Mouse (Mus musculus) lung, embryonic 15.5 days (tissue): ENCODE results near the gene Rbm8a. TPM values are rescaled to one million over a fixed set of nuclear protein-coding genes. Genes with fewer than 3 reads are reported as not detected.
"Not testable (repeated sequence)": the region's sequence is repeated elsewhere in the genome, so short reads cannot be mapped to it uniquely, and the experiment has no call there.

ENCODE experiments used
- ATAC-seq: fragments of 200-750 bp; cut with Nextera tagmentation; 2 replicates; pipeline ENCODE4 v1.8.0; 2017; ENCODE audit warnings: moderate number of reproducible peaks, borderline replicate concordance; ENCODE audit not compliant: low FRiP score, low TSS enrichment; ENCODE audit errors: extremely low read depth
- H3K27ac ChIP-seq: fragments of 300-500 bp; sonication (generic); 2 replicates; pipeline ENCODE4 v1.5.1; 2015; ENCODE audit warnings: moderate library complexity, mild to moderate bottlenecking, inconsistent platforms
- H3K27me3 ChIP-seq: fragments of 300-500 bp; sonication (generic); 2 replicates; pipeline ENCODE4 v1.6.1; 2015; ENCODE audit warnings: inconsistent platforms
- H3K36me3 ChIP-seq: fragments of 300-500 bp; sonication (generic); 2 replicates; pipeline ENCODE4 v1.6.1; 2015; ENCODE audit warnings: inconsistent platforms
- H3K4me1 ChIP-seq: fragments of 300-500 bp; sonication (generic); 2 replicates; pipeline ENCODE4 v1.6.1; 2015; ENCODE audit warnings: inconsistent platforms
- H3K4me2 ChIP-seq: fragments of 300-500 bp; sonication (generic); 2 replicates; pipeline ENCODE4 v1.6.1; 2015; ENCODE audit warnings: inconsistent platforms, mild to moderate bottlenecking, moderate library complexity
- H3K4me3 ChIP-seq: fragments of 300-500 bp; sonication (generic); 2 replicates; pipeline ENCODE4 v1.5.1; 2015; ENCODE audit warnings: mild to moderate bottlenecking, inconsistent platforms
- H3K9ac ChIP-seq: fragments of 300-500 bp; sonication (generic); 2 replicates; pipeline ENCODE4 v1.6.1; 2015; ENCODE audit warnings: inconsistent platforms
- H3K9me3 ChIP-seq: fragments of 300-500 bp; sonication (generic); 2 replicates; pipeline ENCODE4 v1.6.1; 2016; ENCODE audit warnings: inconsistent platforms
- WGBS: fragments of 180-500 bp; shearing (Covaris S2); methylation state at CpG from one replicate; pipeline ENCODE4 v1.1.7; 2015; 5-methylcytosine and 5-hydroxymethylcytosine counted together
- polyA plus RNA-seq: library from polyadenylated mRNA; unstranded; fragments of >200 nt; fragmentation: Nextera tagmentation; extraction: Ambion mirVana; gene quantifications from 2 replicates; pipeline ENCODE4 v1.2.1, GENCODE M21; 2015

Gene Rbm8a
- polyA plus RNA-seq, 1 experiment from 2014 or later: 127 TPM

- 0 out of 2 replicates have a peak, but pooled peaks have one; percentile 6 for ATAC-seq
- no peaks in the 10 kb centered on the region for H3K9me3 ChIP-seq
- 33% methylated on average over 8 of the region's 8 CpGs for WGBS
- H3K9ac ChIP-seq: no peak overlapping the region
- peak overlapping the region; percentile 70 for H3K27ac ChIP-seq
- H3K4me3 ChIP-seq: no peak overlapping the region; the same call in 1 of the 2 replicates
- no peaks in the 10 kb centered on the region for H3K27me3 ChIP-seq
- peaks cover 17% of the 10 kb centered on the region for H3K4me1 ChIP-seq
- peak overlapping the region; percentile 51 for H3K4me2 ChIP-seq
- H3K36me3 ChIP-seq: no peaks in the 10 kb centered on the region
Measured at GRCm38 (mm10) chr3:96662731-96663316, 33.1 kb downstream of the Rbm8a start.

GRCm38 (mm10) chr3:96663432-96664239 is 33.9 kb downstream of the Rbm8a start:
- no peaks in the 10 kb centered on the region for H3K36me3 ChIP-seq
- peak overlapping the region; percentile 70; the same call in 1 of the 2 replicates for H3K27ac ChIP-seq
- no peaks in the 10 kb centered on the region for H3K27me3 ChIP-seq
- H3K9ac ChIP-seq: no peak overlapping the region
- H3K4me1 ChIP-seq: peaks cover 17% of the 10 kb centered on the region
- H3K4me3 ChIP-seq: peak overlapping the region; percentile 20
- ATAC-seq: peak; percentile 86; the same call in 1 of the 2 replicates
- WGBS: 5% methylated on average over 15 of the region's 18 CpGs
- peak overlapping the region; percentile 51 for H3K4me2 ChIP-seq
- no peaks in the 10 kb centered on the region for H3K9me3 ChIP-seq

DNA sequence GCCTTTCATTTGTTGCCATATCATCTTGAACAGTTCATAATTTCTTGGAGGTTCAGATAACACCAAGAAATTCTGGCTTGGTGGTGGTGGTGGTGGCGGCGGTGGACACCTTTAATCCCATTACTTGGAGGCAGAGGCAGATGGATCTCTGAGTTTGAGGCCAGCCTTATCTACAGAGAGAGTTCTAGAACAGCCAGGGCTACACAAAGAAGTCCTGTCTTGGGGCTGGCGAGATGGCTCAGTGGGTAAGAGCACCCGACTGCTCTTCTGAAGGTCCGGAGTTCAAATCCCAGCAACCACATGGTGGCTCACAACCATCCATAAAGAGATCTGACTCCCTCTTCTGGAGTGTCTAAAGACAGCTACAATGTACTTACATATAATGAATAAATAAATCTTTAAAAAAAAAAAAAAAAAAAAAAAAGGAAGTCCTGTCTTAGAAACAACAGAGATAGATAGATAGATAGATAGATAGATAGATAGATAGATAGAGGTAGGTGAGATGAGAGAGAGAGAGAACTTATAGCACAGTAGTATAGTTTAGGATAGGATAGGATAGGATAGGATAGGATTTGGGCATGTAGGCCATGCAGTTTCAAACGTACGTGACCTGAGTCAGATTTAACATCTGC is 36.1 kb downstream of the Rbm8a start:
- H3K9me3 ChIP-seq, H3K27me3 ChIP-seq, H3K4me3 ChIP-seq, H3K9ac ChIP-seq, H3K4me2 ChIP-seq, ATAC-seq, H3K36me3 ChIP-seq, H3K27ac ChIP-seq: not testable (repeated sequence)
- H3K4me1 ChIP-seq: peaks cover 24% of the 10 kb centered on the region
- 86% methylated on average over 7 of the region's 7 CpGs for WGBS

- no peaks in the 10 kb centered on the region for H3K9me3 ChIP-seq
- H3K4me2 ChIP-seq: no peak overlapping the region
- peaks cover 24% of the 10 kb centered on the region for H3K4me1 ChIP-seq
- no peak for ATAC-seq
- no peaks in the 10 kb centered on the region for H3K27me3 ChIP-seq
- 91% methylated on average over 5 of the region's 5 CpGs for WGBS
- no peak overlapping the region for H3K9ac ChIP-seq
- no peak overlapping the region for H3K4me3 ChIP-seq
- H3K27ac ChIP-seq: no peak overlapping the region
- H3K36me3 ChIP-seq: no peaks in the 10 kb centered on the region
Measured at GRCm38 (mm10) chr3:96666916-96667315, 37.2 kb downstream of the Rbm8a start.

DNA sequence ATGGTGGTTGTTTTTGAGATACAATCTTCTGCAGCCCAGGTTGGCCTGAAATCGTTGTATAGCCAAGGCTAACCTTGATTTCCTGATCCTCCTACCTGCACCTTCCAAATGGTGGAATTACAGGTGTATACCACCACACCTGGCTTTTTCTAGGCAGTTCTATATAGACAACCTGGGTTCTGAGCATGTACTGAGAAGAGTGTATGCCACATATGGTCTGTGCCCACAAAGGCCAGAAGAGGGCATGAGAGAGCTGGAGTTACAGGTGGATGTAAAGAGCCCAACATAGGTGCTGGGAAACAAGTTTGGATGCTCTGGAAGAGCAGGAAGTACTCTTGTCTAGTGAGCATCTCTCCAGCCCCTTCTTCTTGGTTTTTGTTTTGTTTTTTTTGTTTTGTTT is 37.6 kb downstream of the Rbm8a start:
- 29% methylated on average over 1 of the region's 1 CpGs for WGBS
- Histone ChIP-seq H3K4me1 (peaks cover 24% of the 10 kb centered on the region), H3K36me3 (no peaks in the 10 kb centered on the region), H3K27me3 (no peaks in the 10 kb centered on the region), H3K4me3 (no peak overlapping the region), H3K9ac (no peak overlapping the region), H3K9me3 (no peaks in the 10 kb centered on the region), H3K27ac (no peak overlapping the region), H3K4me2 (no peak overlapping the region)
- no peak for ATAC-seq

DNA sequence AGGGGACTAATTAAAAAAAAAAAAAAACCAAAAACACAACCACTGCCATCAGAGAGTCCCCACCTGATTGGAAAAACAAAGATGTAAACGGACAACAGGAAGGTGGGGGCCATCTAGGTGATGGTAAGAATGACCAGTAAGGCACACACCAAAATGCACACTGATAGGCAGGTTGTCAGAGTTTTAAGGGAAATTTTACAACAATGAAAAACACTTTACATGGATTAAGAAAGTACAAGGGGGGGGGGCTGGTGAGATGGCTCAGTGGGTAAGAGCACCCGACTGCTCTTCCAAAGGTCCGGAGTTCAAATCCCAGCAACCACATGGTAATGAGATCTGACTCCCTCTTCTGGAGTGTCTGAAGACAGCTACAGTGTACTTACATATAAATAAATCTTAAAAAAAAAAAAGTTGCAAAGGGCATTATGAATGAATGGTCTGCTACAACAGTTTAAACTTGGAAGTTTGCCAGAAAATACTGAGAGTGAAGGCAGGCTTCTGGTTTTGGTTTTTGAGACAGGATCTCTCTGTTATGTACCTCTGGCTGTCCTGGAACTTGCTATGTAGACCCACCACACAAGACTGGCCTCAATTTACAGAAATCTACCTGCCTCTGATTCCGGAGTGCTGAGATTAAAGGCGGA is 38.8 kb downstream of the Rbm8a start:
- Histone ChIP-seq H3K36me3 (no peaks in the 10 kb centered on the region), H3K27me3 (no peaks in the 10 kb centered on the region), H3K4me3 (no peak overlapping the region), H3K27ac (no peak overlapping the region), H3K4me2 (no peak overlapping the region), H3K4me1 (peaks cover 15% of the 10 kb centered on the region), H3K9me3 (no peaks in the 10 kb centered on the region), H3K9ac (no peak overlapping the region)
- 88% methylated on average over 5 of the region's 5 CpGs for WGBS
- ATAC-seq: no peak

DNA sequence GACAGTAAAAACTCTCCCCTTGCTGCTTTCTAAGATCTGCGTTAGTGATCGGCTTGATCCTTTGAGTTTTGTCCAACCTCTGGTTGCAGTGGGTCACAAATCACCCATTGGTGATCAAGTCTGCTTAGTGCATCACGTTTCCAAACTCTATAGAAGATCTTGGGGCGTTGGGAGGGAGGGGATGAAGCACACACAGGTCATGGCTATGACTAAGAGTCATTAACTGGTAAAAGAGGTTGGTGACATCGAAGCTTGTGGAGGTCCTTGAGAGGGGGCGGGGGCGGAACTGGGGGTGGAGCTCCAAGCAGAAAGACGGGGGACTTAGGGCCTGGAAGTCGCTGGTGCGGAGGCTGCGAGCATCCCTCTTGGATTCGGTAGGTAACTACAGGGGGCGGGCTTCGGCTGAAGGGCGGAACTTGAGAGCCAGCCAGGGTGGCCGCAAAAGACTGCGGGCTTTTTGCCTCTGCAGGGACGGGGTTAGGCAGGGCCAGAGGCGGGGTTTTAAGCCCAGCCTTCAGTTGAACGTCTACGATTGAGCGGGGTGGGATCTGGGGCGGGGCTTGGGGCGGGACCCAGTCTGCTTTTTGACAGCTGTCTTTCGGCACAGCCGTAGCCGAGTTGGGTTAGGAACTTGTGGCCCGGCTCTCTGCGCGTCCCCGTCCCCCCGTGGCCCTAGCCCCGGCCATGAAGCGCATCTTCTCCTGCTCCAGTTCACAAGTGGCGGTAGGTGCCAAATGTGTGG is 40.2 kb downstream of the Rbm8a start, which contains the start of gene Ankrd35:
TSS of gene Ankrd35 (plus strand) at position 405 of the 742 bp plus-strand sequence.
- WGBS: 4% methylated on average over 35 of the region's 35 CpGs
- Histone ChIP-seq H3K36me3 (no peaks in the 10 kb centered on the region), H3K9me3 (no peaks in the 10 kb centered on the region), H3K27ac (no peak within 1 kb of the TSS), H3K4me1 (peaks cover 7% of the 10 kb centered on the region; the same call in 1 of the 2 replicates), H3K4me2 (peak within 1 kb of the TSS; percentile 89), H3K9ac (peak within 1 kb of the TSS; percentile 16; the same call in 1 of the 2 replicates), H3K27me3 (no peaks in the 10 kb centered on the region), H3K4me3 (peak within 1 kb of the TSS; percentile 43)
- peak; percentile 97 for ATAC-seq

DNA sequence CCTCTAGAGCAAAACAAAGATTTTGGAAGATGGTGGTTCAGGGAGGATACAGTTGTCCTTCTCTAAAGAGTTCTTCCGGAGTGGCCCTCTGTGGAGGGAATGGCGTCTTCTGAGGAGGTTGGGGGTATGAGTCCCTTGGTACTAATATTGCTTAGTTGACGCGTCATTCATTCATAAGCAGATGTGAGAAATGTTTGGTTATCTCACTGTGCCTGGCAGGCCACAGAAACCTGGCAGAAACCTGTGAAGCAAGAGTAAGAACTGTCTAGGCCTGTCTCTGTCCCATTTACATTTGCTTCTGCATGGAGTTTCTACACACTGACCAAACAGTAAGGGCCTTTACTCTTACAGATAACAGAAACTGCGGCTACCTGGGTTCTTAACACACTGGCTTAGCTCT is 41.8 kb downstream of the Rbm8a start:
- Histone ChIP-seq H3K4me1 (peaks cover 7% of the 10 kb centered on the region; the same call in 1 of the 2 replicates), H3K9ac (no peak overlapping the region), H3K36me3 (no peaks in the 10 kb centered on the region), H3K4me2 (no peak overlapping the region), H3K27ac (no peak overlapping the region), H3K9me3 (no peaks in the 10 kb centered on the region), H3K27me3 (no peaks in the 10 kb centered on the region), H3K4me3 (no peak overlapping the region)
- WGBS: 93% methylated on average over 5 of the region's 5 CpGs
- ATAC-seq: no peak

GRCm38 (mm10) chr3:96673514-96673913 is 43.8 kb downstream of the Rbm8a start:
- H3K4me2 ChIP-seq: no peak overlapping the region
- H3K27ac ChIP-seq: no peak overlapping the region
- no peak overlapping the region for H3K9ac ChIP-seq
- ATAC-seq: no peak
- no peak overlapping the region for H3K4me3 ChIP-seq
- H3K36me3 ChIP-seq: no peaks in the 10 kb centered on the region
- H3K27me3 ChIP-seq: no peaks in the 10 kb centered on the region
- 65% methylated on average over 4 of the region's 4 CpGs for WGBS
- peaks cover 7% of the 10 kb centered on the region; the same call in 1 of the 2 replicates for H3K4me1 ChIP-seq
- no peaks in the 10 kb centered on the region for H3K9me3 ChIP-seq

DNA sequence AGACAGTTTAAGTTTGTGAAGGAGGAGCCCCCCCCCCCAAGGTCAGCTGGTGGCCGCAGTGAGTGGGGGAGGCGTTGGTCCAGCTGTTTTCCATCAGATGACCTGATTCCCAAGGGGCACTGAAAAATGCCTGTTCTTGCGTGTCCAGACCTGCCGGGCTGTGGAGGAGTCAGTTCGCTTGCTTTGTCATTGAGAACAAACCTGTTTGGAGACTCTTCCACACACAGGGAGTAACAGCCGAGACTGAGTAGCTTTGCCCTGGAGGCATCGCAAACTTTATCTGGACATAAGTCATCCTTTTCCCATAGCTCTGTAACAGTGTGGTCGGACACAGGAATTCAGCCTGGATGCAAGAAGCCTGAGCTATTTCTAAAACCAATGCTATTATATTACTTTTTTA is 44.7 kb downstream of the Rbm8a start:
- WGBS: 31% methylated on average over 8 of the region's 8 CpGs
- H3K4me2 ChIP-seq: no peak overlapping the region
- no peak for ATAC-seq
- 0 out of 2 replicates have a peak, but pooled peaks cover 2% of the 10 kb centered on the region for H3K27me3 ChIP-seq
- H3K4me3 ChIP-seq: no peak overlapping the region
- H3K9me3 ChIP-seq: no peaks in the 10 kb centered on the region
- H3K36me3 ChIP-seq: no peaks in the 10 kb centered on the region
- H3K9ac ChIP-seq: no peak overlapping the region
- no peak overlapping the region for H3K27ac ChIP-seq
- peaks cover 7% of the 10 kb centered on the region; the same call in 1 of the 2 replicates for H3K4me1 ChIP-seq

- Histone ChIP-seq H3K4me1 (peaks cover 5% of the 10 kb centered on the region; the same call in 1 of the 2 replicates), H3K36me3 (no peaks in the 10 kb centered on the region), H3K27me3 (peaks cover 10% of the 10 kb centered on the region), H3K4me3 (no peak overlapping the region), H3K27ac (no peak overlapping the region), H3K4me2 (no peak overlapping the region), H3K9ac (no peak overlapping the region), H3K9me3 (no peaks in the 10 kb centered on the region)
- no peak for ATAC-seq
- WGBS: 78% methylated on average over 3 of the region's 3 CpGs
Measured at GRCm38 (mm10) chr3:96675171-96675570, 45.4 kb downstream of the Rbm8a start.
